Mouse (Mus musculus) olfactory bulb, adult 2 months (tissue): Measurements from ENCODE around the gene Cacng4.

Experiments
- CTCF ChIP-seq: fragments of 200-500 bp; IDR thresholded peaks from 2 replicates; pipeline ENCODE4 v1.5.1; 2012; ENCODE audit warnings: low read depth, mild to moderate bottlenecking, low read length, moderate library complexity; ENCODE audit not compliant: insufficient read depth
- POLR2A ChIP-seq: fragments of 200-500 bp; IDR thresholded peaks from 2 replicates; pipeline ENCODE4 v1.6.1; 2012; ENCODE audit warnings: mild to moderate bottlenecking, low read depth, low read length, moderate library complexity; ENCODE audit not compliant: insufficient read depth

DNA sequence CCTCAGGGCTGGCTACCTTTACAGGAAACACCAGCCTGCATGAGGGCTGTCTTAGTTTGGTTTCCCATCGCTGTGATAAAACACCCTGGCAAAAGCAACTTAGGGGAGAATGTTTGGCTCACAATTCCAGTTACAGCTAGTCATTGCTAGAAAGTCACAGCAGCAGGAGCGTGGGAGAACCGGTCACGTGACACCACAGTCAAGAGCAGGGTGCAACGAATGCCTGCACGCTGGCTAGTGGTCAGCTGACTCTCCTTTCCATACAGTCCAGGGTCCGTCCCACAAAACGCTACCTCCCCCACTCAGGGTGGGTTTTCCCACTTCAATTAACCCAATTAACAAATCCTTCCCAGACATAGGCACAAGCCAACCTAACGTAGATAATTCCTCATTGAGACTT lies 34.8 kb downstream of the Cacng4 start:
- TF ChIP-seq CTCF, result no peak
- no peak for TF ChIP-seq POLR2A
